Mouse (Mus musculus): Measurements from ENCODE around the gene Bok. TPM values are rescaled to one million over a fixed set of nuclear protein-coding genes. Genes with fewer than 3 reads are reported as not detected.

Gene Bok
- total and polyA plus RNA-seq, 3 experiments: 0.17 TPM; not detected in 2

- Histone ChIP-seq H3K36me3 (ENCODE audit: control insufficient read depth in 1 of 2, insufficient read depth in 2 of 2, low read length in 2 of 2) (no peaks in the 10 kb centered on the region), H3K4me1 (ENCODE audit: control insufficient read depth in 1 of 2, insufficient read depth in 2 of 2, low read length in 2 of 2) (peaks cover 0 to 5% of the 10 kb centered on the region in 2 experiments; a peak in 1 of 4 replicates), H3K79me2 (ENCODE audit: control insufficient read depth, insufficient read depth, low read length, poor library complexity) (no peaks in the 10 kb centered on the region), H3K27me3 (ENCODE audit: control insufficient read depth in 1 of 2, insufficient read depth in 2 of 2, low read length in 2 of 2) (no peaks in the 10 kb centered on the region), H3K9ac (ENCODE audit: control insufficient read depth, low read depth, low read length, poor library complexity, severe bottlenecking) (no peak overlapping the region), H3K9me3 (replicated peaks; ENCODE audit: insufficient read depth, low read length) (no peaks in the 10 kb centered on the region), H3K4me3 (ENCODE audit: control insufficient read depth in 1 of 2, insufficient read depth in 1 of 2, low read depth in 2 of 2, low read length in 2 of 2) (no peak overlapping the region), H3K27ac (ENCODE audit: control insufficient read depth, low read depth, low read length) (no peak overlapping the region)
- TF ChIP-seq MYB (IDR thresholded peaks at IDR 0.05; ENCODE audit: low read depth, low read length): no peak
- DNase-seq (ENCODE audit: low read depth, low spot score): no peak
Measured at GRCm38 (mm10) chr1:93694966-93695365, 9.5 kb downstream of the Bok start.

GRCm38 (mm10) chr1:93697317-93697716, 11.9 kb downstream of the Bok start:
- no peaks in the 10 kb centered on the region for H3K27me3 ChIP-seq (ENCODE audit: control insufficient read depth in 1 of 2, insufficient read depth in 2 of 2, low read length in 2 of 2)
- no peaks in the 10 kb centered on the region for H3K79me2 ChIP-seq (ENCODE audit: control insufficient read depth, insufficient read depth, low read length, poor library complexity)
- H3K36me3 ChIP-seq (ENCODE audit: control insufficient read depth in 1 of 2, insufficient read depth in 2 of 2, low read length in 2 of 2): peaks cover 0 to 5% of the 10 kb centered on the region in 2 experiments; a peak in 2 of 4 replicates
- TF ChIP-seq MAX (IDR thresholded peaks at IDR 0.05; ENCODE audit: low read length) (no peak), E2F4 (IDR thresholded peaks at IDR 0.05; ENCODE audit: borderline replicate concordance, low read depth, low read length) (no peak), MYB (IDR thresholded peaks at IDR 0.05; ENCODE audit: low read depth, low read length) (no peak), MXI1 (IDR thresholded peaks at IDR 0.05; ENCODE audit: low read depth, low read length) (no peak), MAFK (IDR thresholded peaks at IDR 0.05; ENCODE audit: borderline replicate concordance, low read depth, low read length) (no peak), MYC (IDR thresholded peaks at IDR 0.05; ENCODE audit: low read depth, low read length) (no peak), USF1 (IDR thresholded peaks at IDR 0.05; ENCODE audit: low read depth, low read length) (no peak), TAL1 (IDR thresholded peaks at IDR 0.05; ENCODE audit: low read length) (no peak), ETS1 (IDR thresholded peaks at IDR 0.05; ENCODE audit: low read depth, low read length) (no peak), UBTF (IDR thresholded peaks at IDR 0.05; ENCODE audit: borderline replicate concordance, insufficient read depth, low read depth, low read length) (no peak), GATA1 (IDR thresholded peaks at IDR 0.05; ENCODE audit: low read depth, low read length) (no peak)
- H3K4me3 ChIP-seq (ENCODE audit: control insufficient read depth in 1 of 2, insufficient read depth in 1 of 2, low read depth in 2 of 2, low read length in 2 of 2): no peak overlapping the region
- no peak overlapping the region for H3K9ac ChIP-seq (ENCODE audit: control insufficient read depth, low read depth, low read length, poor library complexity, severe bottlenecking)
- H3K27ac ChIP-seq (ENCODE audit: control insufficient read depth, low read depth, low read length): no peak overlapping the region
- DNase-seq (ENCODE audit: low read depth, low spot score): no peak
- no peaks in the 10 kb centered on the region for H3K9me3 ChIP-seq (replicated peaks; ENCODE audit: insufficient read depth, low read length)
- H3K4me1 ChIP-seq (ENCODE audit: control insufficient read depth in 1 of 2, insufficient read depth in 2 of 2, low read length in 2 of 2): 0 out of 4 replicates have a peak, but pooled peaks cover 0 to 2% of the 10 kb centered on the region in 2 experiments

- Histone ChIP-seq H3K4me1 (ENCODE audit: control insufficient read depth in 1 of 2, insufficient read depth in 2 of 2, low read length in 2 of 2) (peaks cover 2 to 5% of the 10 kb centered on the region in 2 experiments; a peak in 1 of 4 replicates), H3K36me3 (ENCODE audit: control insufficient read depth in 1 of 2, insufficient read depth in 2 of 2, low read length in 2 of 2) (peaks cover 0 to 15% of the 10 kb centered on the region in 2 experiments; a peak in 2 of 4 replicates), H3K27ac (ENCODE audit: control insufficient read depth, low read depth, low read length) (no peak overlapping the region), H3K4me3 (ENCODE audit: control insufficient read depth in 1 of 2, insufficient read depth in 1 of 2, low read depth in 2 of 2, low read length in 2 of 2) (no peak overlapping the region), H3K79me2 (ENCODE audit: control insufficient read depth, insufficient read depth, low read length, poor library complexity) (no peaks in the 10 kb centered on the region), H3K9me3 (replicated peaks; ENCODE audit: insufficient read depth, low read length) (no peaks in the 10 kb centered on the region), H3K9ac (ENCODE audit: control insufficient read depth, low read depth, low read length, poor library complexity, severe bottlenecking) (no peak overlapping the region), H3K27me3 (ENCODE audit: control insufficient read depth in 1 of 2, insufficient read depth in 2 of 2, low read length in 2 of 2) (no peaks in the 10 kb centered on the region)
- no peak for DNase-seq (ENCODE audit: low read depth, low spot score)
- TF ChIP-seq MYC (IDR thresholded peaks at IDR 0.05; ENCODE audit: low read depth, low read length) (no peak), JUND (IDR thresholded peaks at IDR 0.05; ENCODE audit: low read depth, low read length) (no peak), CHD1 (IDR thresholded peaks at IDR 0.05; ENCODE audit: low read depth, low read length) (no peak), MXI1 (IDR thresholded peaks at IDR 0.05; ENCODE audit: low read depth, low read length) (no peak), RCOR1 (IDR thresholded peaks at IDR 0.05; ENCODE audit: low read depth, low read length) (no peak), ZC3H11A (IDR thresholded peaks at IDR 0.05; ENCODE audit: low read depth, low read length) (no peak), TCF12 (IDR thresholded peaks at IDR 0.05; ENCODE audit: low read depth, low read length) (no peak), POLR2AphosphoS2 (IDR thresholded peaks at IDR 0.05; ENCODE audit: low read length) (no peak), BHLHE40 (IDR thresholded peaks at IDR 0.05; ENCODE audit: borderline replicate concordance, low read depth, low read length) (no peak)
Measured at GRCm38 (mm10) chr1:93699159-93699558, 13.7 kb downstream of the Bok start.

All from MEL (cell line).